Mouse (Mus musculus) forebrain, postnatal 0 days (tissue): Measurements from ENCODE around the gene Ppcdc. TPM values are rescaled to one million over a fixed set of nuclear protein-coding genes. Genes with fewer than 3 reads are reported as not detected.
"Not testable (repeated sequence)": the region's sequence is repeated elsewhere in the genome, so short reads cannot be mapped to it uniquely, and the experiment has no call there.

ENCODE experiments used
- ATAC-seq: fragments of 200-750 bp; cut with Nextera tagmentation; 2 replicates; pipeline ENCODE4 v1.8.0; 2017; ENCODE audit warnings: mild to moderate bottlenecking, moderate library complexity
- DNase-seq: peaks from one replicate; pipeline ENCODE4 v3.0.0-alpha.2; 2015
- H3K27ac ChIP-seq: fragments of 300-500 bp; sonication (generic); 2 replicates; pipeline ENCODE4 v1.5.1; 2014; ENCODE audit warnings: low read depth, mild to moderate bottlenecking, antibody characterized with exemption, low read length, moderate library complexity, mixed read lengths
- H3K27me3 ChIP-seq: fragments of 300-500 bp; sonication (generic); 2 replicates; pipeline ENCODE4 v1.6.1; 2014; ENCODE audit warnings: mild to moderate bottlenecking, low read length, mixed read lengths; ENCODE audit not compliant: insufficient read depth
- H3K36me3 ChIP-seq: fragments of 300-500 bp; sonication (generic); 2 replicates; pipeline ENCODE4 v1.6.1; 2014; ENCODE audit warnings: mild to moderate bottlenecking, moderate library complexity; ENCODE audit not compliant: insufficient read depth
- H3K4me1 ChIP-seq: fragments of 300-500 bp; sonication (generic); 2 replicates; pipeline ENCODE4 v1.6.1; 2014; ENCODE audit warnings: antibody characterized with exemption; ENCODE audit not compliant: insufficient read depth
- H3K4me2 ChIP-seq: fragments of 300-500 bp; sonication (generic); 2 replicates; pipeline ENCODE4 v1.6.1; 2014; ENCODE audit warnings: low read depth, mild to moderate bottlenecking, moderate library complexity
- H3K4me3 ChIP-seq: fragments of 300-500 bp; sonication (generic); 2 replicates; pipeline ENCODE4 v1.5.1; 2014; ENCODE audit warnings: low read depth, low read length, mixed read lengths
- H3K9ac ChIP-seq: fragments of 300-500 bp; sonication (generic); 2 replicates; pipeline ENCODE4 v1.6.1; 2014; ENCODE audit warnings: mild to moderate bottlenecking
- H3K9me3 ChIP-seq: fragments of 300-500 bp; sonication (generic); 2 replicates; pipeline ENCODE4 v1.6.1; 2016; ENCODE audit warnings: low read length
- CTCF ChIP-seq: sonication (generic); IDR thresholded peaks from 2 replicates; pipeline ENCODE4 v1.5.1; 2016; ENCODE audit warnings: antibody characterized with exemption, control low read depth, low read depth
- WGBS: fragments of 180-500 bp; shearing (Covaris S2); extraction: QIAGEN DNeasy Blood & Tissue Kit; methylation state at CpG from one replicate; pipeline ENCODE4 v1.1.7; 2014; 5-methylcytosine and 5-hydroxymethylcytosine counted together
- polyA plus RNA-seq: library from polyadenylated mRNA; unstranded; fragments of >200 nt; fragmentation: Nextera tagmentation; extraction: Ambion mirVana; gene quantifications from 2 replicates; pipeline ENCODE4 v1.2.1, GENCODE M21; 2015
- total RNA-seq: library from RNA; depleted of rRNA; stranded (reverse); fragments of >200 nt; gene quantifications from 2 replicates; pipeline ENCODE4 v1.2.3, GENCODE M21; 2014

Gene Ppcdc
- total and polyA plus RNA-seq, 2 experiments from 2014 or later, result 18.3 to 20.5 TPM

DNA sequence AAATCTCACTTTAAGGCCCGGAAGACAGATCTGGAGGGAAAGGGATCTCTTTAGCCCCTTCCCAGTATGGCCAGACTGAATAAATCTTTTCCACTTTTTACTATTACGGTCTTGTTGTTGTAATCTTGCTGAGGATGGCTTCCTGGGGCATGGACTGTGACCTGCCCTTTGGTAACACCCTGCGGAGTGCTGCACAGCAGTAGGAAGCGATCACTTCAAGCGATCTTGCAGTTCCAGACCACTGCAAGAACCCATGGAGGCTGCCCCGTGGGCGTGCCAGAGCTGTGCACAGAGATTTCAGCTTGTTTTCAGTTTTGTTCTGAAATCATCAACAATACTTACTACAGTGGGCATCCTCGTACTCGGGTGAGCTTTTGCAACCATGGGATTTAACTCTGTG, 8.7 kb downstream of the Ppcdc start:
- no peaks in the 10 kb centered on the region for H3K27me3 ChIP-seq
- H3K4me3 ChIP-seq, result no peak overlapping the region
- no peak for DNase-seq
- H3K4me1 ChIP-seq, result no peaks in the 10 kb centered on the region
- WGBS, result 28% methylated on average over 9 of the region's 9 CpGs
- no peak overlapping the region for H3K27ac ChIP-seq
- ATAC-seq, result no peak
- no peak overlapping the region for H3K4me2 ChIP-seq
- no peak overlapping the region for H3K9ac ChIP-seq
- no peaks in the 10 kb centered on the region for H3K36me3 ChIP-seq
- H3K9me3 ChIP-seq, result no peaks in the 10 kb centered on the region
- no peak for TF ChIP-seq CTCF

DNA sequence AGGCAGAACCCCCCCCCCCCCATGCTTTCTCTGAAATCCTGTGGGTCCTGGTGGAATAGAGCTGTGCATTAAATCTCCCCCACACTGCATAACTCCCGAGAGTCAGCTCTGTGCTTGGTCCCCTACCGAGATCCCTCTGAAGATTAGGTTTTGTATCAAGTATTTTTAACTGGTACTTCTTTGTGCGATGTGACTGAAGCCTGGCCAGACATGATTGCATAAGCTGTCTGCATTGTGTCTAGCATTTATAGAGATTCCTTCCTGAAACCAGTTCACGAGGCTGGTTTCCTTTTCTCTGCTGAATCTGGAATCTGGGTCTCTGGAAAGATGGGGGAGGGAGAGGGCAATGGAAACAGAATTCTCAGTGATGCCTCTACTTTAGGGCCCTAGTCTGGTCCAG, 11.5 kb downstream of the Ppcdc start:
- Histone ChIP-seq H3K4me3 (no peak overlapping the region), H3K4me1 (no peaks in the 10 kb centered on the region), H3K27me3 (no peaks in the 10 kb centered on the region), H3K27ac (no peak overlapping the region), H3K9me3 (no peaks in the 10 kb centered on the region), H3K36me3 (no peaks in the 10 kb centered on the region), H3K9ac (no peak overlapping the region), H3K4me2 (no peak overlapping the region)
- no peak for TF ChIP-seq CTCF
- ATAC-seq (no peak), DNase-seq (no peak)
- 41% methylated on average over 4 of the region's 4 CpGs for WGBS

DNA sequence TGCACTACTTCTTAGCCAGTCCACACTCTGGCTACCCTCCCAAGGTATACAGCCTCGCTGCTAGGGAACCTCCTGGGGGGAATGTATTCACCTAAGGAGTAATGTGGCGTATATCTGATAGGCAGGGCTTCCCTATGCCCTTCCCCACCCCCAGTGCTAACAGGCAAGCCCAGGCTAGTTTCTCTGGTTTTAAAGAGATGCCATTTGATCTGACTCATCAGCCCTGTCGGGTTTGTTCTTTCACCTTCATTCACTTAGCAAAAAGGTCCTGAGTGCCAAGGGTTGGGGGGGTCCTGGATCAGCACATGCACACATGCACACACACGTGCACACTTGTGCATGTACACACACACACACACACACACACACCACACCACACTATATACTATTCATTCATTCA, 12.0 kb downstream of the Ppcdc start:
- no peaks in the 10 kb centered on the region for H3K4me1 ChIP-seq
- no peak for TF ChIP-seq CTCF

DNA sequence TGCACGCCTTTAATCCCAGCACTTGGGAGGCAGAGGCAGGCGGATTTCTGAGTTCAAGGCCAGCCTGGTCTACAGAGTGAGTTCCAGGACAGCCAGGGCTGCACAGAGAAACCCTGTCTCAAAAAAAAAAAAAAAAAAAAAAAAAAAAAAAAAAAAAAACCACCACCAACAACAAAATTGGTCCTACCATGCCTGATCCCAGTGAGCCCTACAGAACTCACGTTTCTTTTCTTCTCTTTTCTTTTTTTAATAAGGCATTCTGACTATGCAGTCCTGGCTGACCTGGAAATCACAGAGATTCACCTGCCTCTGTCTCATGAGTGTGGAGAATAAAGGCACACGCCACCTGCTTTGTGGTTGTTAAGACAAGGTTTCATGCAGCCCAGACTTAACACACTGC, 12.8 kb downstream of the Ppcdc start:
- not testable (repeated sequence) for H3K4me3 ChIP-seq, DNase-seq, H3K27ac ChIP-seq, H3K4me1 ChIP-seq, ATAC-seq, H3K4me2 ChIP-seq, H3K9me3 ChIP-seq, H3K9ac ChIP-seq, H3K27me3 ChIP-seq, H3K36me3 ChIP-seq
- WGBS, result 87% methylated on average over 3 of the region's 4 CpGs

More for the DNA sequence above, 12.0 kb downstream of the Ppcdc start:
- H3K36me3 ChIP-seq, result no peaks in the 10 kb centered on the region
- no peak overlapping the region for H3K4me3 ChIP-seq
- H3K9me3 ChIP-seq, result no peaks in the 10 kb centered on the region
- WGBS, result 67% methylated on average over 4 of the region's 4 CpGs
- H3K27me3 ChIP-seq, result no peaks in the 10 kb centered on the region
- H3K27ac ChIP-seq, result no peak overlapping the region
- DNase-seq (no peak), ATAC-seq (no peak)
- H3K4me2 ChIP-seq, result no peak overlapping the region
- no peak overlapping the region for H3K9ac ChIP-seq

DNA sequence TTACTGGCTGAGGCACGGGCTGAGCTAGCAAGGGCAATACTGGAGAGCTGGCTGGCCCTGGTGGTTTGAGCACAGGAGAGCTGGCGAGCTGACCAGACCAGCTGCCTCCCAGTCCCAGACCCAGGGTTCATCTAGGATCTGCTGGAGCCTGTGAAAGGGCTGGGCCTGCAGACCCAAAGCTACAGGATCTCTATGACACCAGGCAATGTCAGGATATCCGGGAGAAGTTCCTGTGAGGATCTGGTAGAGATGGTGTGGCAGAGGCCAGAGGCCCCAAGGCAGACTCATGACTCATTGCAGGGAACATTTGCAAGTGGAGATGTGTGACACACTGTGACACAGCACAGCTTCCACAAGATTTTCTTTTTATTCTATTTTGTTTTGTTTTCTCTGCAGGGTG, 14.8 kb downstream of the Ppcdc start:
- no peak for TF ChIP-seq CTCF
- H3K4me3 ChIP-seq, result no peak overlapping the region
- no peaks in the 10 kb centered on the region for H3K36me3 ChIP-seq
- 83% methylated on average over 3 of the region's 3 CpGs for WGBS
- DNase-seq (no peak), ATAC-seq (no peak)
- no peaks in the 10 kb centered on the region for H3K4me1 ChIP-seq
- H3K9ac ChIP-seq, result no peak overlapping the region
- H3K9me3 ChIP-seq, result no peaks in the 10 kb centered on the region
- H3K4me2 ChIP-seq, result no peak overlapping the region
- no peaks in the 10 kb centered on the region for H3K27me3 ChIP-seq
- no peak overlapping the region for H3K27ac ChIP-seq

DNA sequence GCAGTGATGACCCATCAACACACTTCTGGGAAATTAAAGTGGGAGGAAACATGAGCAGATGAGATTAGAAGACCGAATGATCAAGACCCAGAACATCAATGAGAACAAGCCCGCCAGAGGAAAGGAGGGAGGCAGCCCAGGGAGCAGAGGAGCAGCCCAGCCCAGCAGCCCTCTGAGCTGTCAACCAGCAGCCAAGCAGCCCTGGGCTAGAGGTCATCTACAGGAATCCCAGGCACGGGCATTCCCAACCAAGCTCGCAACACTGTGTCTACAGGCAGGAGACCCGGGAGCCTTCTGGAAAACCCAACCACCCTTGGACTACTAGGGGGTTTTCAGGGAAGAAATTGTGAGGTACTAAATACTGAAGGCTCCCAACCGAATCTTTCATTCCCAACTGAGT, 15.9 kb downstream of the Ppcdc start:
- WGBS, result 87% methylated on average over 6 of the region's 6 CpGs
- TF ChIP-seq CTCF, result no peak
- H3K4me2 ChIP-seq, result no peak overlapping the region

DNA sequence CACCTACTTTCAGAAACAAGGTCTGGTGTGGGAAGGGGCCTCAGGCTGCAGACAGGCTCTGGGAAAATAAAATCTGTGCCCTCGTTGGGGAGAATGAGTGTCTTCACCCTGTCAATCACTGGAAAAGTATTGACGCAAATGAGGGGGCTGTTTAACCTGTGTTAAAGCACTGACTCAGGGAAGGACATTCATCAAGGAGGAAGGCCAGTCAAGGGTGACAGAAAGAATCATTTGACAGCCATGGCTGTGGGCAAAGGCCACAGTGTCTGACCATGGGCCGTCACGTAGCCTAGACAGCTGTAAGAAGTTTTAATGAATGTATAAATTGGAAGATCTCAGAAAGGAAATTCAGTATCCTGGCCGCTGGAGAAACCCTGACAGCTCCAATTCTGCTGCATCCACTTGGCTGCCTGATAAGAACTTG, 18.2 kb downstream of the Ppcdc start:
- Histone ChIP-seq H3K9me3 (no peaks in the 10 kb centered on the region), H3K4me3 (no peak overlapping the region), H3K4me2 (no peak overlapping the region), H3K36me3 (no peaks in the 10 kb centered on the region; the same call in 1 of the 2 replicates), H3K27me3 (no peaks in the 10 kb centered on the region), H3K27ac (no peak overlapping the region), H3K9ac (no peak overlapping the region), H3K4me1 (0 out of 2 replicates have a peak, but pooled peaks cover 4% of the 10 kb centered on the region)
- WGBS, result 78% methylated on average over 5 of the region's 5 CpGs
- ATAC-seq (no peak), DNase-seq (no peak)
- TF ChIP-seq CTCF, result no peak

More for the DNA sequence above, 15.9 kb downstream of the Ppcdc start:
- Histone ChIP-seq H3K4me3 (no peak overlapping the region), H3K4me1 (0 out of 2 replicates have a peak, but pooled peaks cover 4% of the 10 kb centered on the region), H3K36me3 (no peaks in the 10 kb centered on the region), H3K9me3 (no peaks in the 10 kb centered on the region), H3K27ac (no peak overlapping the region), H3K9ac (no peak overlapping the region), H3K27me3 (no peaks in the 10 kb centered on the region)
- DNase-seq (no peak), ATAC-seq (no peak)
